Mouse (Mus musculus) cerebellum, adult 2 months (tissue): ENCODE measurements around the gene Atrnl1. TPM values are rescaled to one million over a fixed set of nuclear protein-coding genes. Genes with fewer than 3 reads are reported as not detected.

Experiments
- DNase-seq, 2 experiments: peaks; one replicate each; pipeline ENCODE4 v3.0.0; 2021
- H3K27ac ChIP-seq: fragments of 200-500 bp; 2 replicates; pipeline ENCODE4 v1.5.1; 2012; ENCODE audit warnings: low read length, control low read depth, inconsistent platforms; ENCODE audit not compliant: insufficient read depth
- H3K27me3 ChIP-seq: fragments of 200-500 bp; 2 replicates; pipeline ENCODE4 v1.6.1; 2012; ENCODE audit warnings: inconsistent platforms, mild to moderate bottlenecking, low read length, moderate library complexity; ENCODE audit not compliant: control insufficient read depth, insufficient read depth
- H3K4me1 ChIP-seq: fragments of 200-500 bp; 2 replicates; pipeline ENCODE4 v1.6.1; 2011; ENCODE audit warnings: low read length; ENCODE audit not compliant: control insufficient read depth, insufficient read depth
- H3K4me3 ChIP-seq: fragments of 200-500 bp; replicated peaks from 2 replicates; pipeline ENCODE3; 2011; ENCODE audit warnings: mild to moderate bottlenecking, low read depth, low read length, control low read depth; ENCODE audit not compliant: insufficient read depth
- CTCF ChIP-seq: fragments of 200-500 bp; IDR thresholded peaks from 2 replicates; pipeline ENCODE4 v1.5.1; 2011; ENCODE audit warnings: low read depth, mild to moderate bottlenecking, control low read depth, low read length, moderate library complexity, borderline replicate concordance; ENCODE audit not compliant: insufficient read depth
- POLR2A ChIP-seq: fragments of 200-500 bp; IDR thresholded peaks from 2 replicates; pipeline ENCODE4 v1.6.1; 2011; ENCODE audit warnings: low read length, control low read depth, borderline replicate concordance; ENCODE audit not compliant: insufficient read depth
- WGBS: fragments of 180-500 bp; shearing (Covaris S2); methylation state at CpG from one replicate; pipeline ENCODE4 v1.1.7; 2018; 5-methylcytosine and 5-hydroxymethylcytosine counted together
- polyA plus RNA-seq: library from polyadenylated mRNA; depleted of rRNA; stranded (reverse); fragments of >200 nt; gene quantifications from 2 replicates; pipeline ENCODE4 v1.2.3, GENCODE M21; 2012

Atrnl1 gene
- polyA plus RNA-seq, 1 experiment: 21.5 TPM

GRCm38 (mm10) chr19:58111291-58111690, 500.5 kb downstream of the Atrnl1 start:
- no peak for DNase-seq
- Histone ChIP-seq H3K27ac (no peak overlapping the region), H3K27me3 (no peaks in the 10 kb centered on the region), H3K4me3 (no peak overlapping the region), H3K4me1 (no peaks in the 10 kb centered on the region)
- TF ChIP-seq POLR2A (no peak), CTCF (no peak)
- WGBS: 91% methylated on average over 6 of the region's 6 CpGs

GRCm38 (mm10) chr19:58112151-58112550, 501.3 kb downstream of the Atrnl1 start:
- no peaks in the 10 kb centered on the region for H3K27me3 ChIP-seq
- no peak for TF ChIP-seq CTCF
- TF ChIP-seq POLR2A: no peak
- H3K4me1 ChIP-seq: no peaks in the 10 kb centered on the region
- DNase-seq: no peak
- no peak overlapping the region for H3K4me3 ChIP-seq
- WGBS: 57% methylated on average over 5 of the region's 5 CpGs
- no peak overlapping the region for H3K27ac ChIP-seq

GRCm38 (mm10) chr19:58113092-58113731, 502.4 kb downstream of the Atrnl1 start:
- Histone ChIP-seq H3K4me3 (no peak overlapping the region), H3K4me1 (no peaks in the 10 kb centered on the region), H3K27me3 (no peaks in the 10 kb centered on the region), H3K27ac (no peak overlapping the region)
- TF ChIP-seq CTCF (no peak), POLR2A (no peak)
- WGBS: 71% methylated on average over 5 of the region's 5 CpGs
- DNase-seq: no peak

- Histone ChIP-seq H3K27me3 (no peaks in the 10 kb centered on the region), H3K4me1 (no peaks in the 10 kb centered on the region), H3K27ac (no peak overlapping the region), H3K4me3 (no peak overlapping the region)
- TF ChIP-seq POLR2A: no peak
- no peak for TF ChIP-seq CTCF
- no peak for DNase-seq
- WGBS: 56% methylated on average over 6 of the region's 6 CpGs
These were observed 506.8 kb downstream of the Atrnl1 start for GRCm38 (mm10) chr19:58117595-58117994.

- DNase-seq: peak in 1 of 2 experiments; percentile 6
- Histone ChIP-seq H3K4me1 (no peaks in the 10 kb centered on the region), H3K27ac (no peak overlapping the region), H3K4me3 (no peak overlapping the region), H3K27me3 (no peaks in the 10 kb centered on the region)
- 17% methylated on average over 19 of the region's 19 CpGs for WGBS
- TF ChIP-seq CTCF: no peak
- TF ChIP-seq POLR2A: no peak
These were observed 507.5 kb downstream of the Atrnl1 start for GRCm38 (mm10) chr19:58118141-58118835.

GRCm38 (mm10) chr19:58118864-58119263, 508.0 kb downstream of the Atrnl1 start:
- TF ChIP-seq POLR2A (no peak), CTCF (no peak)
- no peak overlapping the region for H3K4me3 ChIP-seq
- no peaks in the 10 kb centered on the region for H3K4me1 ChIP-seq
- H3K27ac ChIP-seq: no peak overlapping the region
- no peaks in the 10 kb centered on the region for H3K27me3 ChIP-seq
- 93% methylated on average over 11 of the region's 11 CpGs for WGBS
- DNase-seq: no peak

GRCm38 (mm10) chr19:58119681-58120173, 508.9 kb downstream of the Atrnl1 start:
- 74% methylated on average over 13 of the region's 13 CpGs for WGBS
- TF ChIP-seq CTCF (no peak), POLR2A (no peak)

GRCm38 (mm10) chr19:58120661-58121060, 509.8 kb downstream of the Atrnl1 start:
- Histone ChIP-seq H3K4me3 (no peak overlapping the region), H3K4me1 (no peaks in the 10 kb centered on the region), H3K27ac (no peak overlapping the region), H3K27me3 (no peaks in the 10 kb centered on the region)
- 79% methylated on average over 9 of the region's 9 CpGs for WGBS
- TF ChIP-seq CTCF (no peak), POLR2A (no peak)
- no peak for DNase-seq

More at GRCm38 (mm10) chr19:58119681-58120173, 508.9 kb downstream of the Atrnl1 start:
- H3K27me3 ChIP-seq: no peaks in the 10 kb centered on the region
- no peaks in the 10 kb centered on the region for H3K4me1 ChIP-seq
- no peak overlapping the region for H3K27ac ChIP-seq
- no peak overlapping the region for H3K4me3 ChIP-seq
- no peak for DNase-seq
